Mouse (Mus musculus) bone marrow, adult 2 months (tissue): ENCODE data around the gene Cops6.

Experiments used
- CTCF ChIP-seq: fragments of 200-500 bp; IDR thresholded peaks from 2 replicates; pipeline ENCODE4 v1.5.1; 2011; ENCODE audit warnings: low read length, control low read depth; ENCODE audit not compliant: control insufficient read depth, insufficient read depth
- POLR2A ChIP-seq: fragments of 200-500 bp; IDR thresholded peaks from 2 replicates; pipeline ENCODE4 v1.6.1; 2011; ENCODE audit warnings: low read depth, mild to moderate bottlenecking, control low read depth, low read length, borderline replicate concordance; ENCODE audit not compliant: control insufficient read depth

GRCm38 (mm10) chr5:138160842-138161665, at the start of gene Cops6:
- TF ChIP-seq CTCF: no peak
- peak; percentile 74; the same call in 1 of the 2 replicates for TF ChIP-seq POLR2A
